Mouse (Mus musculus) hindbrain, embryonic 15.5 days (tissue): ENCODE results near the gene Arhgap45. TPM values are rescaled to one million over a fixed set of nuclear protein-coding genes. Genes with fewer than 3 reads are reported as not detected.
A peak's percentile ranks its signal among the peaks of the same experiment; 100 is the strongest.
"Not testable (repeated sequence)": the region's sequence is repeated elsewhere in the genome, so short reads cannot be mapped to it uniquely, and the experiment has no call there.

Source experiments
- ATAC-seq: fragments of 200-750 bp; cut with Nextera tagmentation; 2 replicates; pipeline ENCODE4 v1.8.0; 2017; ENCODE audit warnings: low read depth, moderate number of reproducible peaks, moderate TSS enrichment; ENCODE audit not compliant: low FRiP score
- H3K27ac ChIP-seq: fragments of 300-500 bp; sonication (generic); replicated peaks from 2 replicates; pipeline ENCODE4 v1.5.1; 2015; ENCODE audit warnings: mild to moderate bottlenecking, inconsistent platforms
- H3K27me3 ChIP-seq: fragments of 300-500 bp; sonication (generic); 2 replicates; pipeline ENCODE4 v1.6.1; 2015; ENCODE audit warnings: control low read depth, inconsistent platforms
- H3K36me3 ChIP-seq: fragments of 300-500 bp; sonication (generic); 2 replicates; pipeline ENCODE4 v1.6.1; 2015; ENCODE audit warnings: control low read depth, inconsistent platforms
- H3K4me1 ChIP-seq: fragments of 300-500 bp; sonication (generic); replicated peaks from 2 replicates; pipeline ENCODE4 v1.6.1; 2015; ENCODE audit warnings: control low read depth, inconsistent platforms
- H3K4me2 ChIP-seq: fragments of 300-500 bp; sonication (generic); 2 replicates; pipeline ENCODE4 v1.6.1; 2015; ENCODE audit warnings: moderate library complexity, mild to moderate bottlenecking, inconsistent platforms
- H3K4me3 ChIP-seq: fragments of 300-500 bp; sonication (generic); 2 replicates; pipeline ENCODE4 v1.5.1; 2015; ENCODE audit warnings: mild to moderate bottlenecking, inconsistent platforms
- H3K9ac ChIP-seq: fragments of 300-500 bp; sonication (generic); 2 replicates; pipeline ENCODE4 v1.6.1; 2015; ENCODE audit warnings: inconsistent platforms
- H3K9me3 ChIP-seq: fragments of 300-500 bp; sonication (generic); 2 replicates; pipeline ENCODE4 v1.6.1; 2016; ENCODE audit warnings: control low read depth, inconsistent platforms
- WGBS: fragments of 180-500 bp; shearing (Covaris S2); methylation state at CpG from one replicate; pipeline ENCODE4 v1.1.7; 2015; 5-methylcytosine and 5-hydroxymethylcytosine counted together
- polyA plus RNA-seq: library from polyadenylated mRNA; unstranded; fragments of >200 nt; fragmentation: Nextera tagmentation; extraction: Ambion mirVana; gene quantifications from 2 replicates; pipeline ENCODE4 v1.2.1, GENCODE M21; 2015

Arhgap45 gene
- polyA plus RNA-seq, 1 experiment from 2014 or later = 2.3 TPM

DNA sequence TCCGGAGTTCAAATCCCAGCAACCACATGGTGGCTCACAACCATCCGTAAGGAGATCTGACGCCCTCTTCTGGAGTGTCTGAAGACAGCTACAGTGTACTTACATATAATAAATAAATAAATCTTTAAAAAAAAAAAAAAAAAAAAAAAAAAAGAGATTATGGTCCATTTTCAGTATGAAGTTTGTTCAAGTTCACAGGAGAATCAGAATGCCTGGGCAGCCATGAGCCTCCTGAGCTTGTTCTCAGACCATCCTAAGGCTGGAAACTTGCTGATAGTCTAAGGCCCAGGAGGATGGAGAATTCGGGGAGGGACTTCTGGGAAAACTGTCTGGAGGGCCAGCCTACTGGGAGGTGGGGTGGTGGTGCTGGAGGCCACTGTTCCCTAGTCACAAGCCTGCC lies 28.9 kb downstream of the Arhgap45 start:
- 82% methylated on average over 4 of the region's 4 CpGs for whole genome bisulfite sequencing
- H3K27me3 ChIP-seq, H3K9me3 ChIP-seq, H3K27ac ChIP-seq, H3K4me1 ChIP-seq, H3K36me3 ChIP-seq, H3K9ac ChIP-seq, H3K4me3 ChIP-seq, H3K4me2 ChIP-seq, ATAC-seq: not testable (repeated sequence)

DNA sequence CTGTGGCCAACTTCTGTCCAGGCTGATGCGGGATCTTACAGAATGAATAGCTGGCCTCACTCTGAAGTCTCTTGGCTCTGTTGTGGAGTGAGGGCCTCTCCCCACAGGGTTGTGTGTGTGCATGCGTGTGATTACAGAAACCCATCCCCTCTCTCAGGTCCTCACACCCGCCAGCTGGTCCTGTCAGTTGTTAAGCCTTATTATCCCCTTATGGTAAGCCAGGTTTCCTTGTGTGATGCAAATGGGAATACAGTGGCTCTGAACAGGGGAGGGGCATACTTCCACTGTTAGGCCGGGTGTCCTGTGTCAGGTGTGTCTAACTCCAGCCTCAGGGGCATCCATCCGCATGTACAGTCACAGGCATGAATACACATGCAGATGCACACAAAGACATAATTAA lies 29.3 kb downstream of the Arhgap45 start:
- no peak for ATAC-seq
- 70% methylated on average over 5 of the region's 5 CpGs for WGBS
- no peak overlapping the region for H3K9ac ChIP-seq

DNA sequence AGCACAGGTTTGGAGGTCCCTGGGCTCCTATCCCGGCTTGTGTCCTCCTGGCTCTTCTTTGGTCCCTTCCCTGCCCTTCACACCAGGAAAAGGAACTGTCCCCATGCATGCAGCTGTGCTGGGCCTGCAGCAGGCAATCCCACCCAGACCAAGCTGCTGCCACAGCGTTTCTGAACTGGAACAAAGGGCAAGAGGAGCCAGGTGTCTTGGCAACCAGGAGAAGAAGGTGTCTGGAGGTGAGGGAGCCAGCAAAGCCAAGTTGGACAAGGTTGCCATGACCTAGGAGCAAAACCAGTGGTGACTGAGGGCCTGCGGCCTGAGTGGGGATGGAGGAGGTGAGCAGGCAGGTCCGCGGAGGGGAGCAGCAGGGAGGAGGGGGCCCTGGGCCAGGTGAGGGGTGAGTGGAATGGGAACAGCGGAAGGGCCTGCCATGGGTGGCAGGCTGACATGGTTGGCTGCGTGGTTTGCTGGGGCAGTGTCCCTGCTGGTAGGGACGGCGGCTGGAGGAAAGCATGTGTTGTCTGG lies 30.6 kb downstream of the Arhgap45 start, which contains the start of gene Gpx4:
TSS of gene Gpx4 (plus strand) at position 126 of the 525 bp plus-strand sequence.
- no peaks in the 10 kb centered on the region for H3K4me1 ChIP-seq
- no peak within 1 kb of the TSS for H3K4me3 ChIP-seq
- no peak within 1 kb of the TSS for H3K27ac ChIP-seq
- H3K9me3 ChIP-seq = no peaks in the 10 kb centered on the region
- H3K36me3 ChIP-seq = no peaks in the 10 kb centered on the region
- no peak for ATAC-seq
- H3K9ac ChIP-seq = no peak within 1 kb of the TSS
- no peaks in the 10 kb centered on the region for H3K27me3 ChIP-seq
- WGBS = 44% methylated on average over 9 of the region's 9 CpGs
- H3K4me2 ChIP-seq = no peak within 1 kb of the TSS

More for the DNA sequence above, 29.3 kb downstream of the Arhgap45 start:
- H3K4me2 ChIP-seq = no peak overlapping the region
- H3K27ac ChIP-seq = no peak overlapping the region
- no peak overlapping the region for H3K4me3 ChIP-seq
- H3K4me1 ChIP-seq = no peaks in the 10 kb centered on the region
- no peaks in the 10 kb centered on the region for H3K9me3 ChIP-seq
- H3K36me3 ChIP-seq = no peaks in the 10 kb centered on the region
- H3K27me3 ChIP-seq = no peaks in the 10 kb centered on the region

DNA sequence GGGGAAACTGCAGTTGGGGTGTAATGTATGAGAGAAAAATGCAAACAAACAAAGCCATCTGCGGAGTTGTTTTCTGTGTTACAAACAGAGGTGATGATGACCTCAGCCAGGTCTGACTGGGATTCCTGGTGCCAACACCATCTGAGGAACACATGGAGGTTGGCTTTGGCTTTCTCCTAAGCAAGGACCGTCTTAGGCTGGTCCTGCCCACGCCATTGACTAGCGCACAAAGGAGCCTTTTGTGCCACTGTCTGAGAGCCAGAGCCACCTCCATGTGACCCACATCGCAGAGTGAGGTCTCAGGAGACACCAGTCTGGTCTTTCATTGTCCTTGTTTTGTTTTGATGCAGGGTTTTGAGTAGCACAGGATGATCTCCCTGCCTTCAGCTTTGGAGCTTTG lies 31.9 kb downstream of the Arhgap45 start:
- H3K4me2 ChIP-seq = no peak overlapping the region
- no peak overlapping the region for H3K27ac ChIP-seq
- ATAC-seq = no peak
- H3K9me3 ChIP-seq = no peaks in the 10 kb centered on the region
- H3K9ac ChIP-seq = no peak overlapping the region
- no peaks in the 10 kb centered on the region for H3K27me3 ChIP-seq
- 6% methylated on average over 5 of the region's 5 CpGs for WGBS
- peaks cover 4% of the 10 kb centered on the region for H3K4me1 ChIP-seq
- H3K4me3 ChIP-seq = no peak overlapping the region
- H3K36me3 ChIP-seq = no peaks in the 10 kb centered on the region

DNA sequence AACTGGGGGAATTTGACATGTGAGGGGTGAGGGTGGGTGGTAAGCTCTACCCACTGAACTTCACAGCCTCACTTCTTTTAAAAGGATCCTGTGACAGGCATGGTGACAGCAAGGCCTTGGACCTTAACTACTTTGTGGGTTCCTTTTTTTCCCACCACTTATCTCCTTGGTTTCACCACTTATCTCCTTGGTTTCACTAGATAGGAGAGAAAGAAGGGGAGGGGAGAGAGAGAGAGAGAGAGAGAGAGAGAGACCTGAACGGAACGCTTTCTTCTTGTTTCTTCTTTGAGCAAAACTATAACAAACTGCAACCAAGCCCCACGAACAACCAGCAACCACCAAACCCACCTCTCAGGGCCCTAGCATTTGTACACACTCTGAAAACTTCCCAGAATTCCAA lies 32.4 kb downstream of the Arhgap45 start:
- Histone ChIP-seq H3K4me1 (peaks cover 4% of the 10 kb centered on the region), H3K27ac (no peak overlapping the region), H3K9ac (no peak overlapping the region), H3K4me3 (no peak overlapping the region), H3K36me3 (no peaks in the 10 kb centered on the region), H3K4me2 (no peak overlapping the region), H3K9me3 (no peaks in the 10 kb centered on the region), H3K27me3 (no peaks in the 10 kb centered on the region)
- ATAC-seq = no peak
- 60% methylated on average over 3 of the region's 3 CpGs for WGBS

DNA sequence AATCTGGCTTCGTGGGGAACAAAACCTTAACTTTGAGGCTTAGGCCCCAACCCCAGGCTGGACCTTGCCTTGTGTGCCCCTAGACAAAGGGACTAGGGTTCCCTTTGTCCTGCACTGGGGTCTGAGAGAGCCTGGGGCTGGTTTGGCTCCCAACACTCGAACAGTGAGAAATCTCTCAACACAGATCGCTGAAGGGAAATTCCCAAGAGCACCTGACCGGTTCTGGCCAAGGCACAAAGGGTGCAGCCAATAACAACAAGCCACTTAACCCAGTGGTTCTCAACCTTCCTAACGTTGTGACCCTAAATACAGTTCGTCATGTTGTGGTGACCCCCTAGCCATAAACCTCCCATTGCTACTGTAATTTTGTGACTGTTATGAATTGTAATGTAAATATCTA lies 33.8 kb downstream of the Arhgap45 start:
- H3K4me3 ChIP-seq = no peak overlapping the region
- H3K9me3 ChIP-seq = no peaks in the 10 kb centered on the region
- no peaks in the 10 kb centered on the region for H3K27me3 ChIP-seq
- no peak overlapping the region for H3K4me2 ChIP-seq
- H3K27ac ChIP-seq = no peak overlapping the region
- ATAC-seq = no peak
- WGBS = 22% methylated on average over 6 of the region's 6 CpGs
- H3K36me3 ChIP-seq = no peaks in the 10 kb centered on the region
- peaks cover 14% of the 10 kb centered on the region for H3K4me1 ChIP-seq
- H3K9ac ChIP-seq = no peak overlapping the region

DNA sequence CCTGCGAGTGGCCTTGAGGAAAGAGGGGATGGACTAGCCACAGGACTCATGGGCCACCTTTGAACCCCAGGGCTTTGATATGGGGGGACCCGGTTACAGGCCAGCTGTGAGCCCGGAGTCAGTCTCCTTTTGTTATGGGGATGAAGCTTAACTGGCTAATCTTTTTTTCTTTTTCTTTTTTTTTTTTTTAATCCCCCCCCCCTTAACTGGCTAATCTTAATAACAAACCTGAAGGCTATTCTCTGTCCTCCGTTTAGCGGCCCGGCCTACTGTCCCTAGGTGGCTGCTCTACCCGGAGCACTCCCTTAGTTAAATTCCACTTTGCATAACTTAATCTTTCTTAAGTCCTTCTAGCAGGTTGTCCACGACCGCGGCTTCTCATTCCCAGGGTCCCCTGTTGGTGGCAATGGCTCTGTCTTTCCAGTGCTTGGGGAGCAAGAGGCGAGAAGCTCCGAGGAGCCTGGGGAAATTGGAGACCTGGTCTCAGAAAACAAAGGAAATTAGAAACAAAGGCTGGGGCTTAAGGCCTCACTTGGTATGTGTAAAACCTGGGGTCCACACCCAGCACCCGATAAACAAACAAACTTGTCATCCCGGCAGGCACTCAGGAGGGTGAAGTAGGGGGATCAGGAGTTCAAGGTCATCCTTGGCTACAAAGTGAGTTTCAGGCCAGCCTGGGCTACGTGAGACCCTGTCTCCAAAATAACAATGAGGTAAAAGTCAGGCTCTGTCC lies 34.6 kb downstream of the Arhgap45 start:
- WGBS = 21% methylated on average over 15 of the region's 15 CpGs
- H3K4me3 ChIP-seq = no peak overlapping the region
- no peak overlapping the region for H3K9ac ChIP-seq
- H3K36me3 ChIP-seq = no peaks in the 10 kb centered on the region; the same call in 1 of the 2 replicates
- H3K27ac ChIP-seq = peak overlapping the region; percentile 35; the same call in 1 of the 2 replicates
- no peaks in the 10 kb centered on the region for H3K27me3 ChIP-seq
- no peaks in the 10 kb centered on the region for H3K9me3 ChIP-seq
- ATAC-seq = no peak
- no peak overlapping the region for H3K4me2 ChIP-seq
- H3K4me1 ChIP-seq = peaks cover 21% of the 10 kb centered on the region

DNA sequence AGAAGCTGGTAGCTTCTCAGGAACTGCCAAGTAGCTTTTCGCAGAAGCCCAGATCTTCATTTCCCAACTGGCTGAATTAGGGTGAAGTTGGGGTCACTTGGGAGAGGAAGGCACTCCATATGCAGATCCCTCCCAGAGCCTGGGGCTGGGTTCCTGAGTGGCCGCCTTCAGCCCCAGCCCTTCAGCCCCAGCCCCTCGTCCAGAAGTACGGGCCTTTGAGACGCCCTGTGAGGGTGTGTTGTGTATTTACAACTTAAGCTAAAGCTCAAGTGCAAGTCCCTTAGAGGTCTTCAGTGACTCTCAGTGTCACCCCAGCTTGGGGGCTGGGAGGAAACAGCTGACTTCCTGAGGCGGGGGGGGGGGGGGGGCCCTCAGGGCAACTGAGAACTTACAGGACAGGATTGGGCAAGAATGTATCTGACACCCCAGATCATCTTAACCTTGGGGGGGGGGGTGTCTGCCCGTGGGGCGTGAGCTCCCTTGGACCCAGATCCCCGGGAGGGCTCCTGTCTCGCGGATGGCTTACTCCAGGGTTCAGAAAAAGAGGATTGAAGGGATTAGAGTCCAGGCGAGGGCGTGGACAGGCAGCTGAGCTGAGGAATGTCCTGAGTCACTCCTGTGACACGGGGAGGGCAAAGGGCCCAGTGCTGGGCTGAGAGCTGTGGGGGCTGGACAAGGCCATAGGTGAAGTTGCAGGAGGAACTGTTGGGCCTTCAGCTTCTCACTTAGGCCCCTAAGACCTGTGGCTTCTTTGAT lies 35.3 kb downstream of the Arhgap45 start:
- peaks cover 5% of the 10 kb centered on the region; the same call in 1 of the 2 replicates for H3K36me3 ChIP-seq
- H3K4me3 ChIP-seq = no peak overlapping the region
- no peaks in the 10 kb centered on the region for H3K27me3 ChIP-seq
- H3K4me1 ChIP-seq = peaks cover 21% of the 10 kb centered on the region
- H3K9me3 ChIP-seq = no peaks in the 10 kb centered on the region
- no peak overlapping the region for H3K9ac ChIP-seq
- H3K27ac ChIP-seq = peak overlapping the region; percentile 90; the same call in 1 of the 2 replicates
- 44% methylated on average over 14 of the region's 14 CpGs for WGBS
- no peak for ATAC-seq
- no peak overlapping the region for H3K4me2 ChIP-seq

DNA sequence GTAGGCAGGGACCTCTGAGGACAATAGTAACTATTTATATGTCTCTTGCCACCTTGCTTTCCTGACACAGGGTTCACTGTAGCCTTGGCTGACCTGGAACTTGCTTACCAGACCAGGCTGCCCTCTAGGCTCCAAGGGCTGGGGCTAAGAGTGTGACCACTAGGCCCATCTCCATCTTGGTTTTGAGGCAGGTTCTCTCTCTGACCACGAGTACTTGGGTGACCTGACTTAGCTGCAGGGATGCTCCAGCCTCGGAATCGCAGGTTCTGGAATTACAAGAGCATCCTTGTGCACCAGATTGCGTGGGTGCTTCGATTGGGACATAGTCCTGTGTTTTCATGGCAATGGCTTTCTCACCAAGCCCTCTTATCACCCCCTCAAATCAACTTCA lies 35.9 kb downstream of the Arhgap45 start:
- H3K4me3 ChIP-seq = no peak overlapping the region
- H3K27ac ChIP-seq = peak overlapping the region; percentile 90; the same call in 1 of the 2 replicates
- H3K9ac ChIP-seq = no peak overlapping the region
- WGBS = 89% methylated on average over 5 of the region's 5 CpGs
- no peak for ATAC-seq
- H3K27me3 ChIP-seq = no peaks in the 10 kb centered on the region
- H3K4me2 ChIP-seq = no peak overlapping the region
- H3K9me3 ChIP-seq = no peaks in the 10 kb centered on the region
- H3K4me1 ChIP-seq = peaks cover 21% of the 10 kb centered on the region
- H3K36me3 ChIP-seq = peaks cover 11% of the 10 kb centered on the region; the same call in 1 of the 2 replicates

DNA sequence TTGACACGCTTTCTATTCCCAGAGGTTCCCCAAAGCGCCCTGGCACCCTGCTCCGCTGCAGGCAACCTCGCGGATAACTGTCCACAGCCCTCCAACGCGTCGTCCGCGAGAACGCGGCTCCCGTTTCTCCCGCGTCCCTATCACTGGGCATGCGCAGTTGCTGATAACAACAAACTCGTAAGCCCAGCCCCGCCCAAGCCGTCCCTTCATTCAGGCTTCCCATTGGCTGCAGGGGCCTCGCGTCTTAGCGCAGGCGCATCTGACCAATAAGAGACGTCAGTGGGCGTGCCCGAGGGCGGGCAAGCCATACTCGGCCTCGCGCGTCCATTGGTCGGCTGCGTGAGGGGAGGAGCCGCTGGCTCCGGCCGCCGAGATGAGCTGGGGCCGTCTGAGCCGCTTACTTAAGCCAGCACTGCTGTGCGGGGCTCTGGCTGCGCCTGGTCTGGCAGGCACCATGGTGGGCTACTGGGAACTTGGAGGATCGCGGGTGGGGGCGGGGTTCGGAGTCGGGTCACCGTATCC lies 36.9 kb downstream of the Arhgap45 start:
- no peaks in the 10 kb centered on the region for H3K9me3 ChIP-seq
- peaks cover 21% of the 10 kb centered on the region for H3K4me1 ChIP-seq
- peak; percentile 97 for ATAC-seq
- WGBS = 0% methylated on average over 47 of the region's 47 CpGs
- H3K27ac ChIP-seq = peak overlapping the region; percentile 90
- no peaks in the 10 kb centered on the region for H3K27me3 ChIP-seq
- peak overlapping the region; percentile 60 for H3K4me2 ChIP-seq
- H3K36me3 ChIP-seq = peaks cover 20% of the 10 kb centered on the region
- peak overlapping the region; percentile 59 for H3K4me3 ChIP-seq
- H3K9ac ChIP-seq = peak overlapping the region; percentile 74

DNA sequence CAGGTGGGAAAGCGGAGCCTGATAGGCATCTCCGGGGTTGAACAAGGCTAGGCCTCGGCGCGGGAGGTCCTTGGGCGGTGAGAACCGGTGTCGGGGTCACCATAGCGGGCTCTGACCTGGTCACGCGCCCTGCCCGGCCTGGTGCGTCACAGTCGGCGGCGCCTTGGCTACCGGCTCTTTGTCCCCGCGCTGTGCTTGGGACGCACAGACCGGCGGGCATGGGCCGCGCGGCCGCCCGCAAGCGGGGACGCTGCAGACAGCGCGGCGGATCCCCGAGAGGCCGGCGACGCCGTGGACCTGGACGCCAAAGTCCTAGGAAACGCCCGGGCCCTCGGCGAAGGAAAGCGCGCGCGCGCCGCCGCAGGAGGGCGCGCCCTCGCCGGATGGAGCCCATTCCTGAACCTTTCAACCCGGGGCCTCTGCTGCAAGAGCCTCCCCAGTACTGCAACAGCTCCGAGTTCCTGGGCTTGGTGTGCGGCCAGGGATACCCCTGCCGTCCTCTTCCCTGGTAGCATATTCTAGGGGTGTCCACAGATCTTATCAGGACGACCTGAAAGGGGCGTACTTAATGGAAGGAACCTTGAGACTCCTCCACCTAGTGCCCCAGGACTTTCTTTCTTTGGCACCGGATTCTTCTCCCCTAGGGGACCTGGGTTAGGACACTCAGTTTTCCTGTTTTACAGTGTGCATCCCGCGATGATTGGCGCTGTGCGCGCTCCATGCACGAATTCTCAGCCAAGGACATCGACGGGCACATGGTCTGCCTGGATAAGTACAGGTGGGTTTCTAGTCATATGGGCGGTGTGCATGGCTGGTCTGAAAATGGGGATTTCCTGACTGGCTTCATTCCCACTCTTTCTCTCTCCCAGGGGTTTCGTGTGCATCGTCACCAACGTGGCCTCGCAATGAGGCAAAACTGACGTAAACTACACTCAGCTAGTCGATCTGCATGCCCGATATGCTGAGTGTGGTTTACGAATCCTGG lies 37.7 kb downstream of the Arhgap45 start:
- peak overlapping the region; percentile 74 for H3K9ac ChIP-seq
- no peaks in the 10 kb centered on the region for H3K27me3 ChIP-seq
- H3K36me3 ChIP-seq = peaks cover 21% of the 10 kb centered on the region
- 1% methylated on average over 77 of the region's 77 CpGs for WGBS
- peak overlapping the region; percentile 90 for H3K27ac ChIP-seq
- peak overlapping the region; percentile 60 for H3K4me2 ChIP-seq
- no peaks in the 10 kb centered on the region for H3K9me3 ChIP-seq
- peaks cover 21% of the 10 kb centered on the region for H3K4me1 ChIP-seq
- peak; percentile 46; the same call in 1 of the 2 replicates for ATAC-seq
- H3K4me3 ChIP-seq = peak overlapping the region; percentile 59
